In genomic region chr7:45783511-45784091, GRCm38 (mm10) we compare ENCODE assay signal across 8 mouse cellular contexts. TPM values are rescaled to one million over a fixed set of nuclear protein-coding genes. Genes with fewer than 3 reads are reported as not detected.
DNase-seq lines count a peak whose midpoint lies in the region; ATAC-seq and TF ChIP-seq lines count a peak whose summit lies in the region.

TSS of gene Lmtk3 (plus strand) at chr7:45783738.

- H3K9ac ChIP-seq in kidney, postnatal 0 days (ENCODE audit: low read depth, low read length) = peak within 1 kb of the TSS; percentile 63
- peak within 1 kb of the TSS; percentile 64 for H3K9ac ChIP-seq in liver, embryonic 11.5 days (ENCODE audit: low read depth, low read length)

- no peak within 1 kb of the TSS for H3ac ChIP-seq in myocyte (ENCODE audit: control insufficient read depth, insufficient read length)

- ATAC-seq in kidney, postnatal 0 days (replicated peaks; ENCODE audit: low FRiP score, low read depth) = no peak
- ATAC-seq in liver, embryonic 11.5 days (replicated peaks; ENCODE audit: low FRiP score) = peak; percentile 53; the same call in 1 of the 2 replicates

- DNase-seq in kidney, adult 18-20 months = peak; percentile 69
- DNase-seq in kidney, adult 11 months = no peak
- DNase-seq in cerebellum, adult 9-10 months = peak; percentile 89
- DNase-seq in frontal cortex, postnatal 10 days (ENCODE audit: low spot score in 2 of 2) = peak; percentile 72 to 81
- peak; percentile 75 for DNase-seq in kidney, postnatal 0 days (ENCODE audit: low spot score)
- peak; percentile 78 for DNase-seq in liver, embryonic 11.5 days (ENCODE audit: low spot score)
- peak; percentile 51 for DNase-seq in thymus, adult 2 months

- H3K9me3 ChIP-seq in kidney, postnatal 0 days (replicated peaks; ENCODE audit: low read length) = no peaks in the 10 kb centered on the region
- H3K9me3 ChIP-seq in liver, embryonic 11.5 days (ENCODE audit: control insufficient read depth, low read length) = no peaks in the 10 kb centered on the region

- no peaks in the 10 kb centered on the region for H3K27me3 ChIP-seq in kidney, postnatal 0 days (ENCODE audit: insufficient read depth, low read length)
- peaks cover 58% of the 10 kb centered on the region for H3K27me3 ChIP-seq in liver, embryonic 11.5 days (replicated peaks; ENCODE audit: control insufficient read depth, insufficient read depth, low read length)
- peaks cover 41% of the 10 kb centered on the region for H3K27me3 ChIP-seq in myocyte (ENCODE audit: control insufficient read depth, insufficient read depth, insufficient read length)
- peaks cover 10% of the 10 kb centered on the region; the same call in 1 of the 2 replicates for H3K27me3 ChIP-seq in thymus, adult 2 months (ENCODE audit: control insufficient read depth, insufficient read depth, low read length)

- TF ChIP-seq CTCF in kidney, postnatal 0 days (IDR thresholded peaks at IDR 0.05; ENCODE audit: low read depth) = peak; percentile 41; the same call in 1 of the 2 replicates
- TF ChIP-seq CTCF in thymus, adult 2 months (IDR thresholded peaks at IDR 0.05; ENCODE audit: borderline replicate concordance, control insufficient read depth, extremely low read depth, insufficient read depth, low read length, poor library complexity) = no peak

- peak within 1 kb of the TSS; percentile 86 for H3K4me2 ChIP-seq in kidney, postnatal 0 days (ENCODE audit: low read length)
- H3K4me2 ChIP-seq in liver, embryonic 11.5 days = peak within 1 kb of the TSS; percentile 86
- peak within 1 kb of the TSS; percentile 50 for H3K4me2 ChIP-seq in myocyte (ENCODE audit: low read depth)

- no peaks in the 10 kb centered on the region for H3K79me2 ChIP-seq in myocyte (ENCODE audit: control insufficient read depth, insufficient read depth)

- no peak within 1 kb of the TSS for H3K27ac ChIP-seq in kidney, postnatal 0 days
- H3K27ac ChIP-seq in liver, embryonic 11.5 days (ENCODE audit: low read depth, low read length) = no peak within 1 kb of the TSS
- no peak within 1 kb of the TSS for H3K27ac ChIP-seq in thymus, adult 2 months (ENCODE audit: control insufficient read depth, insufficient read depth, low read length)

- H3K4me3 ChIP-seq in kidney, postnatal 0 days (replicated peaks; ENCODE audit: low read depth, low read length) = peak within 1 kb of the TSS; percentile 53
- H3K4me3 ChIP-seq in liver, embryonic 11.5 days (ENCODE audit: low read depth, low read length) = peak within 1 kb of the TSS; percentile 60
- H3K4me3 ChIP-seq in myocyte = no peak within 1 kb of the TSS
- H3K4me3 ChIP-seq in thymus, adult 2 months (ENCODE audit: control insufficient read depth, insufficient read depth, low read length) = peak within 1 kb of the TSS; percentile 64

- peaks cover 19% of the 10 kb centered on the region; the same call in 1 of the 2 replicates for H3K4me1 ChIP-seq in kidney, postnatal 0 days (replicated peaks; ENCODE audit: insufficient read depth, low read length)
- peaks cover 10% of the 10 kb centered on the region; the same call in 1 of the 2 replicates for H3K4me1 ChIP-seq in liver, embryonic 11.5 days (replicated peaks; ENCODE audit: control insufficient read depth, insufficient read depth, low read length)
- peaks cover 31% of the 10 kb centered on the region for H3K4me1 ChIP-seq in thymus, adult 2 months (replicated peaks; ENCODE audit: control insufficient read depth, insufficient read depth, low read length)

- no peaks in the 10 kb centered on the region for H3K36me3 ChIP-seq in kidney, postnatal 0 days (ENCODE audit: insufficient read depth, low read length)
- no peaks in the 10 kb centered on the region for H3K36me3 ChIP-seq in liver, embryonic 11.5 days (ENCODE audit: control insufficient read depth, insufficient read depth, low read length)
- no peaks in the 10 kb centered on the region for H3K36me3 ChIP-seq in myocyte (ENCODE audit: control insufficient read depth, insufficient read depth)
- H3K36me3 ChIP-seq in thymus, adult 2 months (ENCODE audit: control insufficient read depth, insufficient read depth, low read length) = no peaks in the 10 kb centered on the region

- WGBS in kidney, postnatal 0 days = under 1% methylated on average over 38 of the region's 38 CpGs
- 2% methylated on average over 38 of the region's 38 CpGs for WGBS in liver, embryonic 11.5 days
- WGBS in thymus, adult 2 months = 2% methylated on average over 38 of the region's 38 CpGs

- no peak for TF ChIP-seq POLR2A in myocyte (IDR thresholded peaks at IDR 0.05; ENCODE audit: insufficient read length, low read depth)
- TF ChIP-seq POLR2A in thymus, adult 2 months (IDR thresholded peaks at IDR 0.05; ENCODE audit: control insufficient read depth, extremely low read depth, insufficient read depth, low read length, poor library complexity) = 0 out of 2 replicates have a peak, but pooled peaks have one; percentile 27

TF ChIP-seq in myocyte, 11 proteins besides CTCF, POLR2A, EP300 and RAD21:
- TF ChIP-seq MAX (IDR thresholded peaks at IDR 0.05; ENCODE audit: low read depth) (no peak), USF1 (IDR thresholded peaks at IDR 0.05; ENCODE audit: low read depth) (no peak), MYOG (IDR thresholded peaks at IDR 0.05; ENCODE audit: control insufficient read depth in 1 of 3, insufficient read depth in 1 of 3, insufficient read length in 2 of 3, low read depth in 2 of 3) (no peak), REST (IDR thresholded peaks at IDR 0.05; ENCODE audit: insufficient read depth, insufficient read length) (no peak), POLR2AphosphoS2 (IDR thresholded peaks at IDR 0.05; ENCODE audit: insufficient read length, low read depth) (no peak), E2F4 (IDR thresholded peaks at IDR 0.05; ENCODE audit: insufficient read depth) (no peak), SRF (IDR thresholded peaks at IDR 0.05; ENCODE audit: control insufficient read depth, insufficient read length, low read depth) (no peak), CEBPB (IDR thresholded peaks at IDR 0.05; ENCODE audit: insufficient read depth, poor library complexity, severe bottlenecking) (no peak), MYOD1 (IDR thresholded peaks at IDR 0.05; ENCODE audit: control insufficient read depth in 1 of 3, insufficient read length in 2 of 3, low read depth in 2 of 3) (no peak), TCF12 (IDR thresholded peaks at IDR 0.05; ENCODE audit: insufficient read depth, poor library complexity, severe bottlenecking) (no peak), TCF3 (IDR thresholded peaks at IDR 0.05; ENCODE audit: insufficient read length, low read depth) (no peak)

RNA-seq across cellular contexts. Expression of gene Lmtk3, which starts in this region (rescaled TPM):
- 0.59 and 0.91 TPM in 2 replicates for polyA plus RNA-seq in kidney, postnatal 0 days (2015; fragmentation: Nextera tagmentation; extraction: Ambion mirVana)
- polyA plus RNA-seq in liver, embryonic 11.5 days (2014; fragmentation: Nextera tagmentation; extraction: Ambion mirVana) = 0.30 and 0.45 TPM in 2 replicates
- polyA plus RNA-seq in myocyte (2012; fragmentation: generic; extraction: Trizol) = 0.11 TPM
- polyA plus RNA-seq in thymus, adult 2 months (2012; rRNA removed) = 0.84 and 1.2 TPM in 2 replicates

Comparison
In these comparisons a context has a peak if more than half of its experiments do, and no peak if none do; other contexts are left out.
1. Peak in DNase-seq, H3K4me3 ChIP-seq, H3K9ac ChIP-seq and H3K4me2 ChIP-seq in kidney, postnatal 0 days; RNA of the gene not detected or under 1 TPM.
2. Peak in DNase-seq, ATAC-seq, H3K4me3 ChIP-seq, H3K9ac ChIP-seq and H3K4me2 ChIP-seq in liver, embryonic 11.5 days; RNA of the gene not detected or under 1 TPM.